Comparison of ENCODE assay signal across 22 mouse cellular contexts in genomic region chr3:138283831-138284230, GRCm38 (mm10). TPM values are rescaled to one million over a fixed set of nuclear protein-coding genes. Genes with fewer than 3 reads are reported as not detected.
"Had no signal": no experiment of that assay in that cellular context is flagged by ENCODE, and none has a peak within 500 bp of the region (broad histone marks: within the 10 kb centered on the region; RNA-seq: fewer than 3 reads in every experiment).

No protein-coding gene starts in this region.

- H3K27ac ChIP-seq: intestine, embryonic 15.5 days; kidney, embryonic 15.5 days; limb, embryonic 12.5 days; liver, embryonic 15.5 days; midbrain, embryonic 12.5 days; neural tube, embryonic 13.5 days; stomach, embryonic 15.5 days had no signal

- H3K36me3 ChIP-seq: intestine, embryonic 15.5 days; kidney, embryonic 15.5 days; limb, embryonic 12.5 days; liver, embryonic 15.5 days; midbrain, embryonic 12.5 days; neural tube, embryonic 13.5 days; stomach, embryonic 15.5 days had no signal

- DNase-seq: kidney, adult 2 months; kidney, postnatal 14 days; right cerebral cortex, postnatal 14 days; thymus, adult 2 months; thymus, postnatal 25 days had no signal

- H3K4me3 ChIP-seq: intestine, embryonic 15.5 days; kidney, embryonic 15.5 days; limb, embryonic 12.5 days; liver, embryonic 15.5 days; midbrain, embryonic 12.5 days; neural tube, embryonic 13.5 days; stomach, embryonic 15.5 days had no signal

- H3K9ac ChIP-seq: intestine, embryonic 15.5 days; kidney, embryonic 15.5 days; limb, embryonic 12.5 days; liver, embryonic 15.5 days; midbrain, embryonic 12.5 days; neural tube, embryonic 13.5 days; stomach, embryonic 15.5 days had no signal

- ATAC-seq: intestine, embryonic 15.5 days; midbrain, embryonic 16.5 days had no signal

- H3K4me2 ChIP-seq: intestine, embryonic 15.5 days; kidney, embryonic 15.5 days; limb, embryonic 12.5 days; liver, embryonic 11.5 days; liver, embryonic 15.5 days; midbrain, embryonic 12.5 days; neural tube, embryonic 13.5 days; stomach, embryonic 15.5 days had no signal

- H3K4me1 ChIP-seq: intestine, embryonic 15.5 days; kidney, embryonic 15.5 days; limb, embryonic 12.5 days; liver, embryonic 15.5 days; midbrain, embryonic 12.5 days; neural tube, embryonic 13.5 days; stomach, embryonic 15.5 days had no signal

- H3K9me3 ChIP-seq: intestine, embryonic 15.5 days; kidney, embryonic 15.5 days; limb, embryonic 12.5 days; liver, embryonic 15.5 days; midbrain, embryonic 12.5 days; neural tube, embryonic 13.5 days; stomach, embryonic 15.5 days had no signal

- H3K27me3 ChIP-seq: intestine, embryonic 15.5 days; kidney, embryonic 15.5 days; limb, embryonic 12.5 days; liver, embryonic 15.5 days; midbrain, embryonic 12.5 days; neural tube, embryonic 13.5 days; stomach, embryonic 15.5 days had no signal

RNA-seq across cellular contexts. Expression of gene Adh1, which starts 23.0 kb away (rescaled TPM):
- total RNA-seq: megakaryocyte-erythroid progenitor cell, adult 5-6 weeks had no signal

RNA-seq across cellular contexts. Expression of gene Adh6a, which starts 29.3 kb away (rescaled TPM):
- total RNA-seq: layer of hippocampus, adult 8-10 months; layer of hippocampus, postnatal 25 days; left cerebral cortex, adult 8-10 months; left cerebral cortex, postnatal 25 days; megakaryocyte-erythroid progenitor cell, adult 5-6 weeks had no signal
- polyA plus RNA-seq: kidney, embryonic 15.5 days; limb, embryonic 12.5 days; liver, embryonic 11.5 days; liver, embryonic 15.5 days; midbrain, embryonic 12.5 days; midbrain, embryonic 16.5 days; spleen, adult 2 months; testis, adult 2 months had no signal

RNA-seq across cellular contexts. Expression of gene Adh6b, which starts 57.7 kb away (rescaled TPM):
- total RNA-seq: layer of hippocampus, adult 8-10 months; layer of hippocampus, postnatal 25 days; left cerebral cortex, adult 8-10 months; left cerebral cortex, postnatal 25 days; megakaryocyte-erythroid progenitor cell, adult 5-6 weeks had no signal
- polyA plus RNA-seq: large intestine, adult 2 months; spleen, adult 2 months had no signal
